Comparison of ENCODE assay signal across 12 mouse cellular contexts in the genomic region with DNA sequence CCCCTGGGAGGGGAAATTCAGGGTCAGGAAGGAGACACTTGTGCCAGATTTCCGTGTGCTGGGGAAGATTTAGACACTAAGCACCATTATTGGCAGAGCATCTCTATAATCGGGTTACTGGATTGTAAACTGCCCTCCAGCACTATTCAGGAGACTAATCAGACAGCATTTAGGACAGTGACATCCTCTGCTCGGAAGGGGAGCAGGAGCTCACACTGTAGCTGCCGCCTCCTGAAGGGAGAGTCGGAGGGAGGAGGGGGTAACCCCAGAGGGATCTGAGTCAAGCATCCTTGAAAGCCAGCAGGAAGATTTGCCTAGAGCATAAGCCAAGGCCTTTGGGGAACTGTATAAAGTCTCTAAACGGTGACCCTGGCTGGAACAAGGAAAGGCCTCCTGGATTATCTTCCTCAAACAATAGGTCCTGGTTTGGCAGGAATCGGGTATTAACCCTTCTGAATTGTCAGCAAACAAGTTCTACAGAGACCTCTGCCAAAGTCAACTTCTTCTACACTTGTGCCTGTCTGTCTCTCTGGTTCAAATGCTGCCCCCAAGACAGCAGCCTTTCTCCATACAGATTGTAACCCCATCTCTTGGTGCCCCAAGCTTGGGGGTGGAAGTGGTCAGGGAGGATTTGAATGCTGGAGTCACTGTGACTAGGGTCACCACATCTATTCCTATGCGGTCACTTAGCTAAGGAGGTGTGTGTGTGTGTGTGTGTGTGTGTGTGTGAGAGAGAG.
DNase-seq lines count a peak whose midpoint lies in the region; ATAC-seq and TF ChIP-seq lines count a peak whose summit lies in the region.
"Had no signal": no experiment of that assay in that cellular context is flagged by ENCODE, and none has a peak within 500 bp of the region (broad histone marks: within the 10 kb centered on the region; RNA-seq: fewer than 3 reads in every experiment).

No protein-coding gene starts in this region.

- no peak overlapping the region; the same call in 1 of the 2 replicates for H3K9ac ChIP-seq in hindbrain, embryonic 13.5 days
- no peak overlapping the region for H3K9ac ChIP-seq in hindbrain, embryonic 16.5 days (ENCODE audit: low read depth, low read length)
- H3K9ac ChIP-seq in midbrain, postnatal 0 days (replicated peaks; ENCODE audit: low read length, poor library complexity, severe bottlenecking) = no peak overlapping the region
- H3K9ac ChIP-seq in liver, embryonic 11.5 days (ENCODE audit: low read depth, low read length) = no peak overlapping the region

- H3K9me3 ChIP-seq in hindbrain, embryonic 13.5 days = no peaks in the 10 kb centered on the region
- no peaks in the 10 kb centered on the region for H3K9me3 ChIP-seq in hindbrain, embryonic 16.5 days (ENCODE audit: control insufficient read depth, low read length)
- no peaks in the 10 kb centered on the region for H3K9me3 ChIP-seq in midbrain, postnatal 0 days (ENCODE audit: low read length)
- no peaks in the 10 kb centered on the region for H3K9me3 ChIP-seq in liver, embryonic 11.5 days (ENCODE audit: control insufficient read depth, low read length)

- peaks cover 54% of the 10 kb centered on the region for H3K4me1 ChIP-seq in hindbrain, embryonic 13.5 days (replicated peaks)
- peaks cover 13% of the 10 kb centered on the region for H3K4me1 ChIP-seq in hindbrain, embryonic 16.5 days (ENCODE audit: control insufficient read depth, insufficient read depth, low read depth, low read length)
- H3K4me1 ChIP-seq in midbrain, postnatal 0 days (ENCODE audit: insufficient read depth, low read length) = peaks cover 9% of the 10 kb centered on the region; the same call in 1 of the 2 replicates
- H3K4me1 ChIP-seq in liver, embryonic 11.5 days (replicated peaks; ENCODE audit: control insufficient read depth, insufficient read depth, low read length) = no peaks in the 10 kb centered on the region

- no peak for ATAC-seq in hindbrain, embryonic 13.5 days (ENCODE audit: low FRiP score)
- no peak for ATAC-seq in hindbrain, embryonic 16.5 days
- 0 out of 2 replicates have a peak, but pooled peaks have one; percentile 54 for ATAC-seq in midbrain, postnatal 0 days (ENCODE audit: low FRiP score)
- no peak for ATAC-seq in liver, embryonic 11.5 days (replicated peaks; ENCODE audit: low FRiP score)
- ATAC-seq: intestine, embryonic 16.5 days had no signal

- peak; percentile 36 for DNase-seq in NIH3T3 (ENCODE audit: low read depth)
- DNase-seq in adrenal gland, postnatal 25 days = peak; percentile 48
- peak; percentile 56 for DNase-seq in midbrain, postnatal 0 days (ENCODE audit: low spot score)
- DNase-seq in right cerebral cortex, postnatal 10 days (ENCODE audit: low spot score in 2 of 2) = no peak
- no peak for DNase-seq in cerebellum, adult 8-10 months
- no peak for DNase-seq in liver, embryonic 11.5 days (ENCODE audit: low spot score)
- DNase-seq: cerebellum, adult 9-11 months; kidney, postnatal 25 days; layer of hippocampus, postnatal 36 days had no signal

- H3K4me3 ChIP-seq in hindbrain, embryonic 13.5 days = no peak overlapping the region
- no peak overlapping the region for H3K4me3 ChIP-seq in hindbrain, embryonic 16.5 days (ENCODE audit: low read length)
- no peak overlapping the region for H3K4me3 ChIP-seq in midbrain, postnatal 0 days (ENCODE audit: low read depth, low read length)
- H3K4me3 ChIP-seq in liver, embryonic 11.5 days (ENCODE audit: low read depth, low read length) = no peak overlapping the region

- WGBS in hindbrain, embryonic 13.5 days = 54% methylated on average over 8 of the region's 8 CpGs
- 49% methylated on average over 8 of the region's 8 CpGs for WGBS in hindbrain, embryonic 16.5 days
- 25% methylated on average over 8 of the region's 8 CpGs for WGBS in midbrain, postnatal 0 days
- WGBS in liver, embryonic 11.5 days = 70% methylated on average over 8 of the region's 8 CpGs

- no peak overlapping the region for H3K4me2 ChIP-seq in hindbrain, embryonic 13.5 days
- H3K4me2 ChIP-seq in hindbrain, embryonic 16.5 days (ENCODE audit: low read length) = no peak overlapping the region
- no peak overlapping the region for H3K4me2 ChIP-seq in midbrain, postnatal 0 days (ENCODE audit: low read depth, low read length, poor library complexity, severe bottlenecking)
- no peak overlapping the region for H3K4me2 ChIP-seq in liver, embryonic 11.5 days

- TF ChIP-seq CTCF in midbrain, postnatal 0 days (IDR thresholded peaks at IDR 0.05) = no peak

- H3K27me3 ChIP-seq in hindbrain, embryonic 13.5 days = no peaks in the 10 kb centered on the region
- no peaks in the 10 kb centered on the region for H3K27me3 ChIP-seq in hindbrain, embryonic 16.5 days (replicated peaks; ENCODE audit: control insufficient read depth, insufficient read depth, low read length)
- H3K27me3 ChIP-seq in midbrain, postnatal 0 days (ENCODE audit: insufficient read depth, low read length) = no peaks in the 10 kb centered on the region
- no peaks in the 10 kb centered on the region for H3K27me3 ChIP-seq in liver, embryonic 11.5 days (replicated peaks; ENCODE audit: control insufficient read depth, insufficient read depth, low read length)

- peak overlapping the region; percentile 62; the same call in 1 of the 2 replicates for H3K27ac ChIP-seq in hindbrain, embryonic 13.5 days
- no peak overlapping the region for H3K27ac ChIP-seq in hindbrain, embryonic 16.5 days (ENCODE audit: low read depth, low read length)
- H3K27ac ChIP-seq in midbrain, postnatal 0 days (ENCODE audit: low read depth, low read length) = no peak overlapping the region
- no peak overlapping the region for H3K27ac ChIP-seq in liver, embryonic 11.5 days (ENCODE audit: low read depth, low read length)

- H3K36me3 ChIP-seq in hindbrain, embryonic 13.5 days = no peaks in the 10 kb centered on the region
- H3K36me3 ChIP-seq in hindbrain, embryonic 16.5 days (ENCODE audit: control insufficient read depth, insufficient read depth, low read length) = no peaks in the 10 kb centered on the region
- no peaks in the 10 kb centered on the region for H3K36me3 ChIP-seq in midbrain, postnatal 0 days (ENCODE audit: insufficient read depth, low read length)
- H3K36me3 ChIP-seq in liver, embryonic 11.5 days (ENCODE audit: control insufficient read depth, insufficient read depth, low read length) = no peaks in the 10 kb centered on the region

Comparison
In these comparisons a context has a peak if more than half of its experiments do, and no peak if none do; other contexts are left out.
1. DNase-seq: peak in NIH3T3 (single experiment), adrenal gland, postnatal 25 days (single experiment) and midbrain, postnatal 0 days (single experiment); none in right cerebral cortex, postnatal 10 days (0 of 2), cerebellum, adult 8-10 months (single experiment) and liver, embryonic 11.5 days (single experiment).